Mouse (Mus musculus): ENCODE results near the gene Gm4924. TPM values are rescaled to one million over a fixed set of nuclear protein-coding genes. Genes with fewer than 3 reads are reported as not detected.

Gm4924 gene
- polyA plus RNA-seq, 1 experiment from 2014 or later: 10.6 TPM

Other genes with a start within 250 kb of the Gm4924 start
- 5.6 and 6.9 TPM in 2 replicates for gene AU041133, start 226.2 kb upstream of the Gm4924 start, polyA plus RNA-seq (2014; fragmentation: Nextera tagmentation; extraction: Ambion mirVana)
- gene Zfp938, start 113.0 kb upstream of the Gm4924 start, polyA plus RNA-seq (2014; fragmentation: Nextera tagmentation; extraction: Ambion mirVana): 16.7 and 19.9 TPM in 2 replicates
- gene 4932415D10Rik, start 37.7 kb upstream of the Gm4924 start, polyA plus RNA-seq (2014; fragmentation: Nextera tagmentation; extraction: Ambion mirVana): not detected in 2 replicates
- gene Gm1553, start 138.4 kb downstream of the Gm4924 start, polyA plus RNA-seq (2014; fragmentation: Nextera tagmentation; extraction: Ambion mirVana): not detected in 2 replicates

Measured in hindbrain, embryonic 11.5 days (tissue).